Mouse (Mus musculus): ENCODE results near the gene Crybb3.
"Not testable (repeated sequence)": the region's sequence is repeated elsewhere in the genome, so short reads cannot be mapped to it uniquely, and the experiment has no call there.

Gene Crybb3

DNA sequence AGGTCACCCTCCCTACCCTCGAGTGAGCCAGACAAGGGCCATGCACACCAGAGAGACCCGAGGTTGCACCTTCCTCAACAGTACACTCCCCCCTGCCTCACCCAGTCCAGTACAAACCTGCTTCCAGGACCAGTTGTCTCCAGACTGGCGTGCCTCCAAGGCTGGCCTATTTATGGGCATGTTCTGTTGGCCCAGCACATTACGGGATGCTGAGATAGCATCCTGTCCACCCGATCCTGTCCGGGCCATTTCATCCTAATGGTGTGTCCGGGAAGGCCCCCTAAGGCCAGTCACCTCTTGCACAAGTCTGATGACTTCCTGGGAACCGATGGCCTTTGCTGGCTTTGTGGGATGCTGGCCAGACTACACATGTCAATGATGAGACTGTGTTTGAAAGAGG, at the start of gene Crybb3:
TSS of gene Crybb3 (minus strand) at position 146 of the 400 bp plus-strand sequence.
- DNase-seq (ENCODE audit: low spot score) = no peak

- DNase-seq (ENCODE audit: low spot score) = no peak
Measured at GRCm38 (mm10) chr5:113128426-113128825, 47.0 kb upstream of the Crybb3 start.

DNA sequence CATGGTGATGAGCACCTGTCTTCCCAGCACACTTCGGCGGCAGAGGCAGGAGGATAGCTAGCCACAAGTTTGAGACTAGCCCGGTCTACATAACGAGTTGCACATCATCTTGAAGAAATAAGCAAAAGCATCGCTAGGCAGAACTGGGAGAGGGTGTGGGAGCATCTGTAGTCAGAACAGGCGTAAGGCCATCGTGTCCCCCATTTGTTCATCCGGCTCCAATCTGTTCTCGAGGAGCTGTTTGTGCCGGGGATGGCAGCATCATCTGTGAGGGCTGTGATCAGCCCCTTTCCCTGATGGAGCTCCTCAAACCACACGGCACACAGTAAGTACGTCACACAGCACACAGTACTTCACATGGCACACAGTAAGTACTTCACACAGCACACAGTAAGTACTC, 45.1 kb upstream of the Crybb3 start:
- no peak for DNase-seq (ENCODE audit: low spot score)

DNA sequence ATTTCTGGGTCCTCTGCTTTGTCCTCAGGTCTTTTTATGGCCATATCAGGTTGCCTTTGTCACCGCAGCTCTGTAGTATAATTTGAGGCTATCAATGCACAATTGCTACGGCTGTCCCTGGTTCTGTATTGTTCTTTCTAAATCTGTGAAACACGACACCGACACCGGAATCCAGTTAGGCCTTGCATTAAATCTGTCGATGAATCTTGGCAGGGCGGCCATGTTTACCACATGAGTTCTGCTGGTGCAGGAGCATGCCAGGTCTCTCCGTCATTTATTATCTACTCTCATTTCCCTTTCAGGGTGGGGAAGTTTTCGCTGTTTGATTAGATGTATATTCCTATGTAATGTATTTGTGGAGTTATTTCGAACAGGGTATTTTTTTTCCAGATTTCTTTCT, 42.3 kb upstream of the Crybb3 start:
- no peak for DNase-seq (ENCODE audit: low spot score)

DNA sequence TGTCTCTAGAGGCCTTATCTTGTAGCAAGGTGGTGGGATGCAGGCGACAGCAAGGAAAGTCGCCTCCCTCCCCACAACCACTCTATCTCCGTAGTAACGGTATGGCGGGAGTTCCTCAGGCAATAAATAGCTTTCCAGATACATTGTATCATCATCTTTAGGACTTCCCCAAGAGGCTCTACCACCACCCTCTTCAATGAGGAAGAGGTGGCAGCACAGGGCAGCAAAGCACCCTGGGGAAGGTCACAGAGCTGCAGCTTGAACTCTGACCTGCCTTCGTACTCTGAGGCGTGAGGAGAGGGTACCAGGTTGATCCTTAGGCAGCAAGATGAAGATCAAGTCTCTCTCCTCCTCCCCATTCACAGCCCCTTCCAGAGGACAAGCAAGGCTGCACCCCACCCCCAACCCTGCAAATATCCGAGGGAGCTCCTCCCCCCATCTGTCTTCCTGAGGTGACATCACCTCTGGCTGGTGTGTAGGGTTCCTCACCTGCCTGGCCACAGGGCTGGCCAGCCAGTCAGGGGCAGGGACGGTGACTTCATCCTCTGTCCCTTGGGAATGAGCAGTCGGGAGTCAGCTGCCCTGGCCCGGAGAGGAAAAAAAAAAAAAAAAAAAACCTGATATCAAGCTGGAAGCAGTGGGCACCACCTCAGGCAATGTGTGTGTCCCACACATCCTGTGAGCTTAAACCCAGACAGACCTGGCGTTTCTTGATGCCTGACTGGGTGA, 41.1 kb upstream of the Crybb3 start:
- no peak for DNase-seq (ENCODE audit: low spot score)

GRCm38 (mm10) chr5:113121591-113121875, 40.1 kb upstream of the Crybb3 start:
- no peak for DNase-seq (ENCODE audit: low spot score)

GRCm38 (mm10) chr5:113120741-113121590, 39.6 kb upstream of the Crybb3 start:
- no peak for DNase-seq (ENCODE audit: low spot score)

- DNase-seq (ENCODE audit: low spot score) = no peak
Measured at GRCm38 (mm10) chr5:113119861-113120465, 38.6 kb upstream of the Crybb3 start.

DNA sequence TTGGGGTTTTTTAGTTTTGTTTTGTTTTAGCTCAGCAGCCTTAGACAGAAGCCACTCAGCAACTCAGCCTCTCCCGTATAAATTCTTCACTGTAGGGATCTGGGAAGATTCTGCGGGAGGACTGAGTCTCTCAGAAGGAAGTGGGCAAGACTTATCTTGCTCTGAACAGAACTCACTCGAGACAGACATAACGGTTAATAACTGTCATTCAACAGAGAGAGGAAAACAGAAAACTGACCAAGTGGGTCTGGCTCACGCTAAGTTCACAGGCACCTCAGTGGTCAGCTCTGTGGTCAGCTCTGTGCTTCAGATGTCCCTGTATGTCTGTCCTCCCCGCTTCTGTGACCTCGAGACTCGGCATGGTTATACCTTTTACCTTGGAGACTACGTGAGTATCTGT, 37.9 kb upstream of the Crybb3 start:
- no peak for DNase-seq (ENCODE audit: low spot score)

DNA sequence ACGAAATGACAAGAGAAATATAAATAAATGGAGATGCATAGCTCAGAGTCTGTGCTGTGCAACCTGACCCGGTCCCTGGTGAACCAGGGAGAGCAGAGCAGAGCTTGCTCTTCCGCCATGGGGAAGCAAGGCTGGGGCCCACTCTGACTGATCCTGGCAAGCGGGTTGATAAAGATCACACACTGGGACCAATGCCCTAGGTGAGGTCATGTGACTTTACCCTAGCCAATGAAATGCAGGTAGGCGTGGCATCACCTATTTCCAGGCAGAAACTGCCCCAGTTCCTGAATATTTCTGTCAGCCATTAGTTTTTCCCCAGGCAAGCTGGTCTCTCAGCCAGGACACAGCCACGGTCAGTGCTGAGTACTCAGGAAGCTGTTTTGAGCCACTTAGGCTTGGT, 37.3 kb upstream of the Crybb3 start:
- DNase-seq (ENCODE audit: low spot score) = no peak

DNA sequence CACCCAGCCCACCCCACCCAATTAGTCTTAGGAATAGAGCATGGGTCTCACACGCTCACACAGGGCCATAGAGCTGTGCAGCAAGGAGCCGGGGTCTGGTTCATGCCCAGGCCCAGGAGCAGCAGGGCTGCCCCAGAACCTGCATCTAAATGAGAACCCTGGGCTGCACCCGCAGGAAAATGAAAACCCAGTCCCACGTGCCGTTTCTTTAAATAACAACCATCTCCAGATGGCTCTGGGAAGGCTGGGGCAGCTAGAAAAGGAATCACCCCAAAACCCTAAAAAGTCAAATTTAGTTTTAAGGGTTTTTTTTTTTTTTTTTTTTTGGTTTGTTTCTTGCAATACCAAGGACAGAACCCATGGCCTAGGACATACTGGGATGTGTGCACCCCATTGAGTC, 36.0 kb upstream of the Crybb3 start:
- DNase-seq (ENCODE audit: low spot score) = no peak

DNA sequence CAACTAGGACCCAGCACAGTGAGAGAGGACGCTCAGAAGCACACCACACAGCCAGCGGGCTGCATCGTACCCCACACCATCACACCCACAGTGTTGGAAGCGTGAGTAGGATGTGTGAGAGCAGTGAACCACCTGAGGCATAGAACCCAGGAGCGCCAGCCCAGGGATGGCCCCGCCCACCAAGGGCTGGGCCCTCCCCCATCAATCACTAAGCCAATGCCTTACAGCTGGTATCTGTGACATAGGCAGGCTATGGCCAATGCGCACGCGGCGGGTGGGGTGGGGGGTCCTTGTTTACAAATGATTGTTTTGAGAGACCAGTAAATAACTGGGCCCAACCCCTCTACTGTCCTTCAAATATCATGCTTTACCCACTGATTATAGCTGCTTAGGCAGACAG, 34.5 kb upstream of the Crybb3 start:
- no peak for DNase-seq (ENCODE audit: low spot score)

- no peak for DNase-seq (ENCODE audit: low spot score)
Measured at GRCm38 (mm10) chr5:113114264-113115225, 33.2 kb upstream of the Crybb3 start.

- no peak for DNase-seq (ENCODE audit: low spot score)
Measured at GRCm38 (mm10) chr5:113113120-113113519, 31.7 kb upstream of the Crybb3 start.

- no peak for DNase-seq (ENCODE audit: low spot score)
Measured at GRCm38 (mm10) chr5:113111336-113111735, 30.0 kb upstream of the Crybb3 start.

GRCm38 (mm10) chr5:113110929-113111328, 29.5 kb upstream of the Crybb3 start:
- DNase-seq (ENCODE audit: low spot score) = no peak

GRCm38 (mm10) chr5:113109651-113110050, 28.3 kb upstream of the Crybb3 start:
- DNase-seq (ENCODE audit: low spot score) = not testable (repeated sequence)

DNA sequence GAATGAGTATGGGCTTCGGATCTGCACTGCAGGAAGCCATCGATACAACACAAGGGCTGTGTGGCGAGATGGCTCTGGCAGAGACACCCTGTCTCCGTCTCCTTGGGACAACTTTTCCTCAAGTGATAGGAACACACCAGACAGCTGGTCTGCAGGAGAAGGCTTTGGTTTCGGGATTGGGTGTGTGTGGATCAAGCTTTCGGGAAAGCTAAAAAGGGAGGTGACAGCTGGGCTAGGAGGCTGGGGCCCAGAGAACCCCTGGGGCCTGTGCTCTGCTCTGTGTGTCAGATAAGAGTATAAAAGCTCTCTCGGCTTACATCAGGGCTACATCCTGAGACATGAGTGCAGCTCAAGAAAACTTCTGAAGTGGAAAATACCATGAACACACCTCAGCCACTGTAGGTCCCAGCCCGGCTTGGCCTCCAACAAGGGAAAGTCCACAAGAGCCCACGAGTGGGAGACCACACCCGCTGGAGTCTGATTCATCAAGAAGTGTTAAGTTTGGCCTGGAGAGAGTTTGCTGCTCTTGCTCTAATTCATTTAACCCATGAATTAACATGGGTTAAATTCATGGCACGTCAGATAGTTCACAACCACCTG, 26.9 kb upstream of the Crybb3 start:
- DNase-seq (ENCODE audit: low spot score) = no peak

DNA sequence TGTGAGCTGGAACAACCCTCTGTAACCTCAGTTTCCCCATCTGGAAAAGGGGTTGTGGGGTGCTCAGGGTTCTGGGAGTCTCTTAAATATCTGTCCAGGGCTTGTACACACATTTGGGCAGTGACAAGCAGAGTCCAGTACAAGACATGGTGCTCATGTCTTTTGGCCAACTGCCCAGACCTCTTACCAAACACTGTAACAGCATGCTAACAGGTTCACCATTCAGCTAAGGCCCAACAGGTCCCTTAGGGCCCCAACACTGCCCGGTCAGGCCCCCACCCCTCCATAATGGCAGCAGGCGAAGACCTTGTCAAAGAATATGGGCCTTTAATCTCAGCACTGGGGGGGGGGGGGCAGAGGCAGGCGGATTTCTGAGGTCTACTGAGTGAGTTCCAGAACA, 26.3 kb upstream of the Crybb3 start:
- DNase-seq (ENCODE audit: low spot score) = no peak

DNA sequence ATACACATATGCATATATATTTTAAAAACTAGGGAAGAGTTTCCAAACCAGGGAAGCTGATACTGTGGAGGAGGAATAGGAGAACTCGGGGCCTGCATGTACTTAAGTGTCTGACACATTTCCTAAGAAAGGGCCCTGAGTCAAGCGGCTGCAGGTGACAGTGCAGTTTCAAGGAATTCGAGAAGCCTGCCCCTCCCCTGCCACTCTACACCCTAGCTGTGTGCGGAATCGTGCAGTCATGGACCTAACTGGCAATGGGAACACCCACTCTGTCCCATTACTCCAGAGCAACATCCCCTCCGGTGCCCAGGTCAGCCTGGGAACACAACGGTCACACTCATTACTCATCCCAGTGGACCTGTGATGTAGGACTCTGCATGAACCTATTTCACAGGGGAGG, 25.2 kb upstream of the Crybb3 start:
- DNase-seq (ENCODE audit: low spot score) = no peak

- no peak for DNase-seq (ENCODE audit: low spot score)
Measured at GRCm38 (mm10) chr5:113105481-113105880, 24.1 kb upstream of the Crybb3 start.

DNA sequence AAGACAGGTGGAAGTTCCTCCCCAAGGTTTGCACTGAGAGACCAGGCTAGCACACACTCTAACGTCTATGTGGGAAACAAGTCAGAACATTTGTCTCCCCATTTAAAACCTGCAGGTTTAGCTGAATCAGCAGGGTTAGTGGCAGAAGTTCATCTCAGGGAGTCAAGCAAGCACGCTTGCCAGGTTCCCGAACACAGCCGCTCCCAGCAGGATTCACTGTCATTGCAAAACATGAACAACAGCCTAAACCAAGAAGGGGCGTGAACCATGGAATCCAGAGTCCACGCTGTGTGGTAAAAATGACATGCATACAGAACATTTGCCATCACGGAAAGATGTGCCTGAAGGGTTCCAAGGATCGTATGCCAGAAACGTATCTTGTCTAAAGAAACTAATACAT, 23.7 kb upstream of the Crybb3 start:
- no peak for DNase-seq (ENCODE audit: low spot score)

All from retina, embryonic 14.5 days (tissue).